Mouse (Mus musculus) C2C12 (cell line): ENCODE results near the gene Sult6b2. TPM values are rescaled to one million over a fixed set of nuclear protein-coding genes. Genes with fewer than 3 reads are reported as not detected.

Source experiments
- H3K27me3 ChIP-seq: one replicate; pipeline ENCODE4 v1.6.1; 2011; ENCODE audit not compliant: control insufficient read depth, insufficient read depth, insufficient read length
- H3K36me3 ChIP-seq: one replicate; pipeline ENCODE4 v1.6.1; 2011; ENCODE audit not compliant: control insufficient read depth, insufficient read depth
- H3K4me3 ChIP-seq: one replicate; pipeline ENCODE4 v1.5.1; 2011; ENCODE audit warnings: mild to moderate bottlenecking, control low read depth; ENCODE audit not compliant: poor library complexity, insufficient read depth, severe bottlenecking
- H3K79me2 ChIP-seq: one replicate; pipeline ENCODE4 v1.6.1; 2011; ENCODE audit not compliant: control insufficient read depth, insufficient read depth
- H3K79me3 ChIP-seq: one replicate; pipeline ENCODE4 v1.6.1; 2011; ENCODE audit warnings: low read depth, control low read depth
- H3ac ChIP-seq: one replicate; pipeline ENCODE3; 2011; ENCODE audit warnings: low read depth; ENCODE audit not compliant: control insufficient read depth, insufficient read length
- CEBPB ChIP-seq: IDR thresholded peaks from one replicate; pipeline ENCODE4 v1.6.1; 2011; ENCODE audit warnings: low read depth, mild to moderate bottlenecking, control low read depth, moderate library complexity
- CTCF ChIP-seq: IDR thresholded peaks from one replicate; pipeline ENCODE4 v1.5.1; 2011; ENCODE audit not compliant: control insufficient read depth, insufficient read depth, insufficient read length
- FOSL1 ChIP-seq: IDR thresholded peaks from one replicate; pipeline ENCODE4 v1.8.0; 2011; ENCODE audit warnings: mild to moderate bottlenecking, low read length; ENCODE audit not compliant: poor library complexity, insufficient read depth, severe bottlenecking
- MAX ChIP-seq: IDR thresholded peaks from one replicate; pipeline ENCODE4 v1.6.1; 2011; ENCODE audit warnings: mild to moderate bottlenecking, control low read depth
- MYOD1 ChIP-seq: IDR thresholded peaks from one replicate; pipeline ENCODE4 v1.6.1; 2011; ENCODE audit warnings: low read depth; ENCODE audit not compliant: control insufficient read depth, insufficient read length
- MYOG ChIP-seq: IDR thresholded peaks from one replicate; pipeline ENCODE4 v1.6.1; 2011; ENCODE audit not compliant: control insufficient read depth, insufficient read length; ENCODE audit errors: extremely low read depth
- USF1 ChIP-seq: IDR thresholded peaks from one replicate; pipeline ENCODE4 v1.6.1; 2011; ENCODE audit warnings: low read depth, mild to moderate bottlenecking, control low read depth, moderate library complexity
- polyA plus RNA-seq: library from polyadenylated mRNA; unstranded; fragments of >200 nt; fragmentation: generic; extraction: Trizol; gene quantifications from one replicate; pipeline ENCODE4 v1.2.1, GENCODE M21; 2012; ENCODE audit warnings: missing spikeins

Gene Sult6b2
- polyA plus RNA-seq, 1 experiment = not detected

- no peaks in the 10 kb centered on the region for H3K36me3 ChIP-seq
- TF ChIP-seq FOSL1 (no peak), CEBPB (no peak), MAX (no peak), USF1 (no peak), MYOG (no peak), MYOD1 (no peak), CTCF (no peak)
- H3K79me3 ChIP-seq = no peaks in the 10 kb centered on the region
Measured at GRCm38 (mm10) chr6:142809373-142810098, 5.2 kb upstream of the Sult6b2 start.

GRCm38 (mm10) chr6:142806326-142806725 is 2.0 kb upstream of the Sult6b2 start:
- Histone ChIP-seq H3ac (no peak overlapping the region), H3K79me3 (no peaks in the 10 kb centered on the region), H3K27me3 (no peaks in the 10 kb centered on the region), H3K79me2 (no peaks in the 10 kb centered on the region), H3K4me3 (no peak overlapping the region), H3K36me3 (no peaks in the 10 kb centered on the region)
- TF ChIP-seq MAX = no peak

More at GRCm38 (mm10) chr6:142809373-142810098, 5.2 kb upstream of the Sult6b2 start:
- H3K27me3 ChIP-seq = no peaks in the 10 kb centered on the region
- no peaks in the 10 kb centered on the region for H3K79me2 ChIP-seq
- H3K4me3 ChIP-seq = no peak overlapping the region
- H3ac ChIP-seq = no peak overlapping the region

- no peaks in the 10 kb centered on the region for H3K27me3 ChIP-seq
- H3K79me2 ChIP-seq = no peaks in the 10 kb centered on the region
- H3K4me3 ChIP-seq = no peak overlapping the region
- H3ac ChIP-seq = no peak overlapping the region
- no peaks in the 10 kb centered on the region for H3K79me3 ChIP-seq
- no peak for TF ChIP-seq MYOG
- TF ChIP-seq MAX = no peak
- TF ChIP-seq USF1 = no peak
- TF ChIP-seq FOSL1 = no peak
- TF ChIP-seq CEBPB = no peak
- no peak for TF ChIP-seq MYOD1
- TF ChIP-seq CTCF = no peak
- no peaks in the 10 kb centered on the region for H3K36me3 ChIP-seq
Measured at GRCm38 (mm10) chr6:142802617-142803525, 1.4 kb downstream of the Sult6b2 start.

GRCm38 (mm10) chr6:142801687-142802086 is 2.6 kb downstream of the Sult6b2 start:
- Histone ChIP-seq H3K4me3 (no peak overlapping the region), H3K79me3 (no peaks in the 10 kb centered on the region), H3K79me2 (no peaks in the 10 kb centered on the region), H3K36me3 (no peaks in the 10 kb centered on the region), H3K27me3 (no peaks in the 10 kb centered on the region), H3ac (no peak overlapping the region)
- TF ChIP-seq FOSL1 = no peak
- TF ChIP-seq MYOG = no peak
- no peak for TF ChIP-seq CEBPB
- no peak for TF ChIP-seq USF1
- no peak for TF ChIP-seq MYOD1
- no peak for TF ChIP-seq CTCF
- no peak for TF ChIP-seq MAX

GRCm38 (mm10) chr6:142799704-142800374 is 4.5 kb downstream of the Sult6b2 start:
- Histone ChIP-seq H3K79me3 (no peaks in the 10 kb centered on the region), H3K4me3 (no peak overlapping the region), H3K36me3 (no peaks in the 10 kb centered on the region), H3ac (no peak overlapping the region), H3K27me3 (no peaks in the 10 kb centered on the region), H3K79me2 (no peaks in the 10 kb centered on the region)
- TF ChIP-seq MAX (no peak), CEBPB (no peak), MYOG (no peak), MYOD1 (no peak), CTCF (no peak), FOSL1 (no peak), USF1 (no peak)
